Mouse (Mus musculus) intestine, embryonic 15.5 days (tissue): Measurements from ENCODE around the gene Sgo2a. TPM values are rescaled to one million over a fixed set of nuclear protein-coding genes. Genes with fewer than 3 reads are reported as not detected.
"Not testable (repeated sequence)": the region's sequence is repeated elsewhere in the genome, so short reads cannot be mapped to it uniquely, and the experiment has no call there.

Source experiments
- ATAC-seq: fragments of 200-750 bp; cut with Nextera tagmentation; 2 replicates; pipeline ENCODE4 v1.8.0; 2017; ENCODE audit warnings: moderate TSS enrichment, moderate library complexity
- H3K27ac ChIP-seq: fragments of 300-500 bp; sonication (generic); 2 replicates; pipeline ENCODE4 v1.5.1; 2015; ENCODE audit warnings: mild to moderate bottlenecking, inconsistent platforms
- H3K27me3 ChIP-seq: fragments of 300-500 bp; sonication (generic); replicated peaks from 2 replicates; pipeline ENCODE4 v1.6.1; 2015; ENCODE audit warnings: inconsistent platforms
- H3K36me3 ChIP-seq: fragments of 300-500 bp; sonication (generic); 2 replicates; pipeline ENCODE4 v1.6.1; 2015; ENCODE audit warnings: inconsistent platforms
- H3K4me1 ChIP-seq: fragments of 300-500 bp; sonication (generic); replicated peaks from 2 replicates; pipeline ENCODE4 v1.6.1; 2015; ENCODE audit warnings: inconsistent platforms
- H3K4me2 ChIP-seq: fragments of 300-500 bp; sonication (generic); replicated peaks from 2 replicates; pipeline ENCODE4 v1.6.1; 2015; ENCODE audit warnings: mild to moderate bottlenecking, inconsistent platforms
- H3K4me3 ChIP-seq: fragments of 300-500 bp; sonication (generic); replicated peaks from 2 replicates; pipeline ENCODE4 v1.5.1; 2015; ENCODE audit warnings: inconsistent platforms
- H3K9ac ChIP-seq: fragments of 300-500 bp; sonication (generic); 2 replicates; pipeline ENCODE4 v1.6.1; 2015; ENCODE audit warnings: inconsistent platforms
- H3K9me3 ChIP-seq: fragments of 300-500 bp; sonication (generic); 2 replicates; pipeline ENCODE4 v1.6.1; 2016; ENCODE audit warnings: inconsistent platforms
- WGBS: fragments of 180-500 bp; shearing (Covaris S2); methylation state at CpG from one replicate; pipeline ENCODE4 v1.1.7; 2015; 5-methylcytosine and 5-hydroxymethylcytosine counted together
- polyA plus RNA-seq: library from polyadenylated mRNA; unstranded; fragments of >200 nt; fragmentation: Nextera tagmentation; extraction: Ambion mirVana; gene quantifications from 2 replicates; pipeline ENCODE4 v1.2.1, GENCODE M21; 2015

Gene Sgo2a
- polyA plus RNA-seq, 1 experiment from 2014 or later = 16.0 TPM

DNA sequence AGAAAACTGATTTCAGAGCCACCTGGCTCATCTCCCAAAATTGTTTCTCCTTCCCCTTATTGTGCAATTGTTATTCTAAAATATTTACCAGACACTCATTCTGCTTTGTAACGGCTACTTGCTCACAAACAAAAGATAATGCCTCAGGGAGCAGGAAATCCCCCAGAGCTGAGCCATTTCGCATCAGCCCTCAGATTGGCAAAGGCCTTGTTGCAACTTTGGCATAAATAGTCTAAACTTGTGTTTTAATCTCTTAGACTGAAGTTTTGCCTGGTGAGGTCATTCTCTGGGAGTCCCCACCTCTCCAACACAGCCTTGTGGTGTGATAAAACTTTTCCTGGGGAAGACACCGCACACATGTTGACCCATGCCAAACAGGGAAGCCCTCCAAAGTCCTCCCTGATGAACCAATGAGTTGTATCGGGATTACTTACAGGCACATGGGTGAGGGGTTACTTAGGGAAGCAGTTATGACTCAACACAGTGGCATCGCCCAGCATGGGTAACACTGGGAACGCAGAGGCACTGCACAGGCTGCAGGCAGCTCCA, 6.6 kb upstream of the Sgo2a start:
- Histone ChIP-seq H3K9me3 (no peaks in the 10 kb centered on the region), H3K36me3 (no peaks in the 10 kb centered on the region), H3K4me3 (no peak overlapping the region), H3K4me2 (no peak overlapping the region), H3K4me1 (no peaks in the 10 kb centered on the region), H3K27ac (no peak overlapping the region), H3K27me3 (no peaks in the 10 kb centered on the region), H3K9ac (no peak overlapping the region)
- 69% methylated on average over 6 of the region's 6 CpGs for WGBS
- ATAC-seq = no peak

DNA sequence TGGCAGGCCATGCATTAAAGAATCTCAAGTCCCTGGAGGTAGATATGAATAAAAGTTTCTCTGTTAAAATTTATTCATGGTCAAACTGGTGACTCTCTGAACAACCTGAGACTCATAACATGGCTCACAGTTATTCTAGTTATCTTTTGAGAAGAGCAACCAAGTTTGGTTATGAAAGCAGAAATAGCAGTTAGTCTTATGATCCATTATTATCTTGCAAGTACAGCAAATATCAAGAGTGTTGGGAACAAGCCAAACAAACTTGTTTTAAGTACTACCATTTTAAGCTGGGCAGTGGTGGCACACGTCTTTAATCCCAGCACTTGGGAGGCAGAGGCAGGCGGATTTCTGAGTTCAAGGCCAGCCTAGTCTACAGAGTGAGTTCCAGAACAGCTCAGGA, 4.5 kb upstream of the Sgo2a start:
- H3K9ac ChIP-seq = no peak overlapping the region
- no peaks in the 10 kb centered on the region; the same call in 1 of the 2 replicates for H3K4me1 ChIP-seq
- H3K27ac ChIP-seq = no peak overlapping the region
- H3K4me3 ChIP-seq = no peak overlapping the region
- no peaks in the 10 kb centered on the region for H3K36me3 ChIP-seq
- no peaks in the 10 kb centered on the region for H3K9me3 ChIP-seq
- no peak overlapping the region for H3K4me2 ChIP-seq
- WGBS = 86% methylated on average over 2 of the region's 2 CpGs
- H3K27me3 ChIP-seq = no peaks in the 10 kb centered on the region
- no peak for ATAC-seq

GRCm38 (mm10) chr1:57996133-57996615, 403 bp downstream of the Sgo2a start:
- ATAC-seq = peak; percentile 86; the same call in 1 of the 2 replicates
- no peaks in the 10 kb centered on the region for H3K9me3 ChIP-seq
- peak overlapping the region; percentile 82 for H3K9ac ChIP-seq
- peaks cover 12% of the 10 kb centered on the region; the same call in 1 of the 2 replicates for H3K4me1 ChIP-seq
- H3K36me3 ChIP-seq = 0 out of 2 replicates have a peak, but pooled peaks cover 4% of the 10 kb centered on the region
- no peaks in the 10 kb centered on the region for H3K27me3 ChIP-seq
- H3K27ac ChIP-seq = peak overlapping the region; percentile 73
- peak overlapping the region; percentile 74 for H3K4me2 ChIP-seq
- WGBS = under 1% methylated on average over 29 of the region's 29 CpGs
- H3K4me3 ChIP-seq = peak overlapping the region; percentile 90

DNA sequence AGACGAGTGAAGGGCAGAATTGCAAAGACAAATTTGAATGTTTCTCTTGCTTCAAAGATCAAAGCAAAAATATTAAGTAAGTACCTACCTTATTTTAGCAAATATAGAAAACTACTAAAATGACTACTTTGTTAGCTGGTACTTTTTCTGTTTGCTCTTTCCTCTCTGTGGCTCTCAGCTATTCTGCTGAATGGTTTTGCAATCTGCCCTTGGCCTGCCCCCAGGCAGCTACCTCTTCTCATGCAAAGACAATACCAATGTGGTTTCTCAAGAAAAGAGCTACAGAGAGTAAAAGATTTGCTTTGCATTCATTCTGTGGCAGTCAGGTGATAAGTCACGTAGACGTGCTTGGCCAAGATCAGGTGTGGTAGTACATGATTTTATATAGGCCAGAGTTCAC, 2.4 kb downstream of the Sgo2a start:
- ATAC-seq = no peak
- no peak overlapping the region for H3K4me2 ChIP-seq
- H3K27ac ChIP-seq = no peak overlapping the region

DNA sequence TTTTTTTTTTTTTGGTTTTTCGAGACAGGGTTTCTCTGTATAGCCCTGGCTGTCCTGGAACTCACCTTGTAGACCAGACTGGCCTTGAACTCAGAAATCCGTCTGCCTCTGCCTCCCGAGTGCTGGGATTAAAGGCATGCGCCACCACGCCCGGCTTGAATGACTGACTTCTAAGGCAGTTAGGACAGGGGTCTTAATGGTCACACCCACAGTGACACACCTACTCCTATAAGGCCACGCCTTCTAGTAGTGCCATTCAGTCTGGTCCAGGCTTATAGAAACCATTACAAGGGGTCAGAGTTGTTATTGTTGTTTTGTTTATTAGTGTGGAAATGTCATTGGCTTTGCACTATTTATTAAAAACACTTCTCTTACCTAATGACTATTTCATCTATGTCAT, 10.6 kb downstream of the Sgo2a start:
- not testable (repeated sequence) for H3K36me3 ChIP-seq, H3K27me3 ChIP-seq, H3K9ac ChIP-seq, H3K4me2 ChIP-seq, ATAC-seq, H3K27ac ChIP-seq, H3K4me1 ChIP-seq, H3K4me3 ChIP-seq, H3K9me3 ChIP-seq
- 94% methylated on average over 6 of the region's 7 CpGs for WGBS

More for the DNA sequence above, 2.4 kb downstream of the Sgo2a start:
- Histone ChIP-seq H3K4me1 (peaks cover 12% of the 10 kb centered on the region; the same call in 1 of the 2 replicates), H3K27me3 (no peaks in the 10 kb centered on the region), H3K36me3 (peaks cover 4% of the 10 kb centered on the region; the same call in 1 of the 2 replicates), H3K9me3 (no peaks in the 10 kb centered on the region), H3K9ac (no peak overlapping the region), H3K4me3 (no peak overlapping the region)
- 86% methylated on average over 3 of the region's 3 CpGs for WGBS

DNA sequence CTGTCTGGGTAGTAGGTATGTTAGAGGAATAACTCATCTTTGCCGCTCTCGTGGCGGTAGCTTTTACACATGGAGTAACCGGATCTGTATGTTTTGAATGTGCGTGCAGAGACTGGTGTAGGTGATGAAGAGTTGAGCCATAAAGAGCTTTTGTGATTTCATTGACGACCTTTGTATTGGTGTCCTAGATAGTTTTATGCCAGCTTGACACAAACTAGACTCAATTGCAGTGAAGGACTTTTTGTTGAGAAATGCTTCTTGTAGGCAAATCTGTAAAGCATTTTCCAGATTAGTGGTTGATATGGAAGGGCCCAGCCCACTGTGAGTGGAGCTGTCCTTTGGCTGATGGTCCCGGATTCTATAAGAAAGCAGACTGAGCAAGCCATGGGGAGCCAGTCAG, 23.1 kb downstream of the Sgo2a start, which contains the start of gene Kctd18:
Gene Kctd18, minus strand, starts transcription at position 101 of the 400 bp plus-strand sequence.
- H3K36me3 ChIP-seq = peaks cover 19% of the 10 kb centered on the region
- ATAC-seq = no peak

DNA sequence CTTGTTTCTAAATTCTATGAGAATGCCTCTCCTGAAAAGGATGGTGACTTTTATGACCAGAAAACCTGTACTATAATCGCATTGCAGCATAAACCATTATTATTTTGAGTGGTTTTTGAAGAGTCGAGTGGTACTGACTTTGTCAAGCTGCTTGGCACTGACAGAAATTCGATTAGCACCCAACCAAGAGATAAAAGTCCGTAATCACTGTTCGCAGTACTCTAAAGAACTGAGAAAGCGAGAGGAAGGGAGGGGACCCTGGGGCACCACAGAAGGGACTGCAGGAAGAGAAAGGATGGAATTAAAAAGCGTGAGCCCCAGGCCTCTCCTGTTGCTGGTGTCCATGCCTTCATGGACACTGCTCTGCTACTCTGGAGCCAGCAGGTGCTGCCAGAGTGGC, 31.9 kb downstream of the Sgo2a start:
- Histone ChIP-seq H3K4me3 (no peak overlapping the region), H3K4me2 (no peak overlapping the region), H3K36me3 (no peaks in the 10 kb centered on the region), H3K4me1 (peaks cover 15% of the 10 kb centered on the region), H3K9ac (no peak overlapping the region), H3K27ac (no peak overlapping the region), H3K9me3 (no peaks in the 10 kb centered on the region), H3K27me3 (no peaks in the 10 kb centered on the region; the same call in 1 of the 2 replicates)
- no peak for ATAC-seq
- 85% methylated on average over 7 of the region's 7 CpGs for WGBS

More for the DNA sequence above, 23.1 kb downstream of the Sgo2a start, which contains the start of gene Kctd18:
- H3K4me1 ChIP-seq = no peaks in the 10 kb centered on the region
- H3K9ac ChIP-seq = no peak within 1 kb of the TSS
- H3K27ac ChIP-seq = no peak within 1 kb of the TSS
- no peak within 1 kb of the TSS for H3K4me2 ChIP-seq
- no peak within 1 kb of the TSS for H3K4me3 ChIP-seq
- H3K9me3 ChIP-seq = no peaks in the 10 kb centered on the region
- no peaks in the 10 kb centered on the region for H3K27me3 ChIP-seq
- WGBS = 96% methylated on average over 7 of the region's 7 CpGs

GRCm38 (mm10) chr1:58029636-58030117, 33.9 kb downstream of the Sgo2a start, which contains the start of gene Aox1:
Aox1 (plus strand) TSS chr1:58029931.
- H3K4me1 ChIP-seq = peaks cover 15% of the 10 kb centered on the region
- H3K27me3 ChIP-seq = no peaks in the 10 kb centered on the region; the same call in 1 of the 2 replicates
- H3K9ac ChIP-seq = 0 out of 2 replicates have a peak within 1 kb of the TSS, but pooled peaks have one; percentile 20
- no peaks in the 10 kb centered on the region for H3K36me3 ChIP-seq
- H3K9me3 ChIP-seq = no peaks in the 10 kb centered on the region
- no peak within 1 kb of the TSS for H3K27ac ChIP-seq
- 13% methylated on average over 12 of the region's 12 CpGs for WGBS
- peak within 1 kb of the TSS; percentile 59 for H3K4me2 ChIP-seq
- H3K4me3 ChIP-seq = peak within 1 kb of the TSS; percentile 23
- no peak for ATAC-seq

GRCm38 (mm10) chr1:58030156-58030871, 34.5 kb downstream of the Sgo2a start:
- Histone ChIP-seq H3K4me2 (peak overlapping the region; percentile 59), H3K27me3 (no peaks in the 10 kb centered on the region; the same call in 1 of the 2 replicates), H3K27ac (no peak overlapping the region), H3K9me3 (no peaks in the 10 kb centered on the region), H3K4me1 (peaks cover 15% of the 10 kb centered on the region), H3K4me3 (peak overlapping the region; percentile 23), H3K36me3 (no peaks in the 10 kb centered on the region), H3K9ac (0 out of 2 replicates have a peak overlapping the region, but pooled peaks have one; percentile 20)
- no peak for ATAC-seq
- 28% methylated on average over 13 of the region's 13 CpGs for WGBS

- WGBS = 62% methylated on average over 10 of the region's 10 CpGs
- H3K36me3 ChIP-seq = no peaks in the 10 kb centered on the region
- peak; percentile 47; the same call in 1 of the 2 replicates for ATAC-seq
- H3K4me2 ChIP-seq = no peak overlapping the region
- H3K4me1 ChIP-seq = peaks cover 15% of the 10 kb centered on the region
- no peak overlapping the region for H3K9ac ChIP-seq
- H3K27ac ChIP-seq = no peak overlapping the region
- no peaks in the 10 kb centered on the region; the same call in 1 of the 2 replicates for H3K27me3 ChIP-seq
- no peak overlapping the region for H3K4me3 ChIP-seq
- no peaks in the 10 kb centered on the region for H3K9me3 ChIP-seq
Observed at GRCm38 (mm10) chr1:58031160-58031769, 35.5 kb downstream of the Sgo2a start.

DNA sequence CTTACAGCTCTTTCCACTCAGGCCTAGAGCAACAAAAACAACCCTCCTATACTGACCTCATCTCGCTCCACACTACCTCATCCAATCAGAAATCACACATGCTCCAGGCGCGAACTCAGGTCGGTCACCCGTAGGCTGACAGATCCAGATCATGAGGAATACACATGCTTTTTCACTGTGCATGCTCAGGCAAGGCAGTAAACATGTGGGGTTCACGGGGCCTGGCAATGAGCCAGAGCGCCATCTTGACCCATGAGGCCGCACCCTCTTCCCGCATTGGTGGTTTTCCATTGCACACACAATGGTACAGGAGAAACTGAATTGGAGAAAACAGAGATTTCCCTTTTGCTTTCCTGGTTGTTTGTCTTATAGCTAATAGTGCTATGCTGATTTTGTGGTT, 41.5 kb downstream of the Sgo2a start:
- not testable (repeated sequence) for H3K4me1 ChIP-seq, H3K9me3 ChIP-seq, H3K27me3 ChIP-seq, H3K9ac ChIP-seq, H3K4me3 ChIP-seq, ATAC-seq, H3K4me2 ChIP-seq, H3K36me3 ChIP-seq, H3K27ac ChIP-seq
- WGBS = 93% methylated on average over 9 of the region's 9 CpGs

GRCm38 (mm10) chr1:58045076-58045475, 49.3 kb downstream of the Sgo2a start:
- Histone ChIP-seq H3K36me3 (no peaks in the 10 kb centered on the region), H3K9ac (no peak overlapping the region), H3K9me3 (no peaks in the 10 kb centered on the region), H3K4me1 (no peaks in the 10 kb centered on the region), H3K4me2 (no peak overlapping the region), H3K27ac (no peak overlapping the region), H3K27me3 (no peaks in the 10 kb centered on the region), H3K4me3 (no peak overlapping the region)
- no peak for ATAC-seq
- WGBS = 60% methylated on average over 3 of the region's 3 CpGs
